In the genomic region with DNA sequence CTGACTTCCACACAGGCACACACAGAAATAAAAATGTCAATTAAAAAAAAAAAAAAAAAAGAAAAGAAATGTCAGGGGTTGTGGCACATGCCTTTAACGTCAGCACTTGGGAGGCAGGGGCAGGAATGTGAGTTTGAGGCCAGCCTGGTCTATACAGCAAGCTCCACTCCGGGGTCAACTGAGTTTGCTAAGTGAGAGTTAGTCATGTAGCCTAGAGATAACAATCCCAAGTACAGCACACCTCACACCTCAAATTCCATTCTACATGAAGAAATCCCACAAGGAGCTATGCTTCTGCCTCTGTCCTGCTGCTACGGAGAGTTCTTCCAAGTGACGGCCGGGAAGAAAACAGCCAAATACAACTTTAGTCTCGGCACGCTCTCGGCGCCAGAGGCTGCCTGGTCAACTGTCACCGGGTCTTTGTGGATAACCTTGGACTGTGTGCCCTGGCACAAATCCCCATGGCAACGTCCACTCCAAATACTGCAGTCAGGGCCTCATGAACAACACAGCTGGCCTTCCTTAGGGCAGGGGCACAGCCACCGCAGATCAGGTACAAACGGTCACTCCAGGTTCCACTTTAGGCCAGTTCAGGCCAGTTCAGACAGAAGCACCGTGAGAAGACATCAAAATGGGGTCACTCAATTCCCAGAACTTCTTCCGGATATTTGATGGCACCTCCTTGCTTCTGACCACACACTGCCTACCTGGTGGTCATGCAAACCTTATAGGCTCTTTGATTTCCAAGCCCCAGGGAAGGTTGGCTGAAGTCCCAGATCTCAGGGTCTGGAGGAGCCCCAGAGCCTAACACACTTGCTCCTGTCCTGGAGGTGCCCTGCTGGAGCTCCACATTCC, we compare ENCODE assay signal across 9 mouse cellular contexts. TPM values are rescaled to one million over a fixed set of nuclear protein-coding genes. Genes with fewer than 3 reads are reported as not detected.
DNase-seq lines count a peak whose midpoint lies in the region; ATAC-seq and TF ChIP-seq lines count a peak whose summit lies in the region.
"Had no signal": no experiment of that assay in that cellular context is flagged by ENCODE, and none has a peak within 500 bp of the region (broad histone marks: within the 10 kb centered on the region; RNA-seq: fewer than 3 reads in every experiment).

No protein-coding gene starts in this region.

- TF ChIP-seq CTCF in heart, adult 2 months (IDR thresholded peaks at IDR 0.05) = no peak
- TF ChIP-seq CTCF in liver, embryonic 14.5 days (IDR thresholded peaks at IDR 0.05; ENCODE audit: low read depth) = no peak

- no peak for TF ChIP-seq POLR2A in heart, adult 2 months (IDR thresholded peaks at IDR 0.05; ENCODE audit: insufficient read depth, low read depth, low read length)

- TF ChIP-seq EP300 in heart, adult 2 months (IDR thresholded peaks at IDR 0.05; ENCODE audit: insufficient read depth, low read depth, low read length) = no peak
- TF ChIP-seq EP300 in liver, embryonic 14.5 days (IDR thresholded peaks at IDR 0.05; ENCODE audit: low read depth) = no peak

- H3K9ac ChIP-seq in heart, adult 2 months (ENCODE audit: low read depth, low read length) = peak overlapping the region; percentile 51
- H3K9ac ChIP-seq in hindbrain, embryonic 11.5 days (ENCODE audit: low read depth, low read length) = no peak overlapping the region
- H3K9ac ChIP-seq in liver, embryonic 14.5 days (replicated peaks) = no peak overlapping the region
- H3K9ac ChIP-seq: limb, embryonic 12.5 days had no signal

- H3K4me3 ChIP-seq in heart, adult 2 months = no peak overlapping the region
- H3K4me3 ChIP-seq in hindbrain, embryonic 11.5 days (ENCODE audit: low read depth, low read length) = no peak overlapping the region
- H3K4me3 ChIP-seq in liver, embryonic 14.5 days (ENCODE audit: insufficient read depth in 1 of 2, low read depth in 2 of 2, low read length in 2 of 2) = no peak overlapping the region
- H3K4me3 ChIP-seq: limb, embryonic 12.5 days had no signal

- no peak for ATAC-seq in hindbrain, embryonic 11.5 days (ENCODE audit: low FRiP score)
- no peak for ATAC-seq in liver, embryonic 14.5 days (ENCODE audit: insufficient read depth)

- intact Hi-C loops in heart, adult 2 months (cut with DNase I) = no loop called here

- no peaks in the 10 kb centered on the region for H3K9me3 ChIP-seq in hindbrain, embryonic 11.5 days (ENCODE audit: control insufficient read depth, low read length)
- no peaks in the 10 kb centered on the region for H3K9me3 ChIP-seq in liver, embryonic 14.5 days (ENCODE audit: control insufficient read depth, low read length)
- H3K9me3 ChIP-seq: limb, embryonic 12.5 days had no signal

- no peaks in the 10 kb centered on the region for H3K27me3 ChIP-seq in heart, adult 2 months (ENCODE audit: control insufficient read depth, insufficient read depth, low read length)
- no peaks in the 10 kb centered on the region for H3K27me3 ChIP-seq in hindbrain, embryonic 11.5 days (ENCODE audit: control insufficient read depth, insufficient read depth, low read length)
- no peaks in the 10 kb centered on the region for H3K27me3 ChIP-seq in liver, embryonic 14.5 days (ENCODE audit: control insufficient read depth, insufficient read depth, low read length)
- H3K27me3 ChIP-seq: limb, embryonic 12.5 days had no signal

- DNase-seq in heart, adult 2 months = peak in 1 of 2 experiments; percentile 72
- DNase-seq in heart, adult 8-10 months (ENCODE audit: low spot score) = no peak
- peak; percentile 57 for DNase-seq in cerebellum, adult 9-10 months
- DNase-seq in hindbrain, embryonic 11.5 days (ENCODE audit: low spot score) = no peak
- no peak for DNase-seq in liver, embryonic 14.5 days (ENCODE audit: low read depth in 3 of 3, low spot score in 3 of 3)
- no peak for DNase-seq in ovary, adult 18-20 months (ENCODE audit: low spot score)
- DNase-seq in frontal cortex, postnatal 10 days (ENCODE audit: low spot score in 2 of 2) = no peak
- no peak for DNase-seq in thymus, adult 18-20 months

- 0 out of 2 replicates have a peak overlapping the region, but pooled peaks have one; percentile 1 for H3K4me2 ChIP-seq in hindbrain, embryonic 11.5 days (replicated peaks; ENCODE audit: low read depth, low read length)
- 0 out of 2 replicates have a peak overlapping the region, but pooled peaks have one; percentile 16 for H3K4me2 ChIP-seq in liver, embryonic 14.5 days (ENCODE audit: low read depth)
- H3K4me2 ChIP-seq: limb, embryonic 12.5 days had no signal

- H3K36me3 ChIP-seq in heart, adult 2 months (ENCODE audit: control insufficient read depth, insufficient read depth, low read length) = peaks cover 10% of the 10 kb centered on the region
- H3K36me3 ChIP-seq in hindbrain, embryonic 11.5 days (ENCODE audit: control insufficient read depth, insufficient read depth, low read length) = no peaks in the 10 kb centered on the region
- no peaks in the 10 kb centered on the region; the same call in none of the 2 replicates for H3K36me3 ChIP-seq in liver, embryonic 14.5 days (replicated peaks; ENCODE audit: control insufficient read depth, insufficient read depth, low read depth)

- peaks cover 4% of the 10 kb centered on the region for H3K79me2 ChIP-seq in heart, adult 2 months (replicated peaks; ENCODE audit: control insufficient read depth, insufficient read depth, low read length)

- H3K27ac ChIP-seq in heart, adult 2 months = peak overlapping the region; percentile 82
- H3K27ac ChIP-seq in hindbrain, embryonic 11.5 days (ENCODE audit: low read depth, low read length) = peak overlapping the region; percentile 76; the same call in 1 of the 2 replicates
- H3K27ac ChIP-seq in liver, embryonic 14.5 days = no peak overlapping the region
- H3K27ac ChIP-seq: limb, embryonic 12.5 days had no signal

- H3K4me1 ChIP-seq in heart, adult 2 months (ENCODE audit: control insufficient read depth, insufficient read depth, low read length) = peaks cover 45% of the 10 kb centered on the region
- H3K4me1 ChIP-seq in hindbrain, embryonic 11.5 days (replicated peaks; ENCODE audit: control insufficient read depth, insufficient read depth, low read length) = peaks cover 22% of the 10 kb centered on the region
- H3K4me1 ChIP-seq in liver, embryonic 14.5 days (replicated peaks; ENCODE audit: control insufficient read depth in 2 of 2, insufficient read depth in 2 of 2, low read length in 1 of 2) = peaks cover 40 to 75% of the 10 kb centered on the region in 2 experiments

- 61% methylated on average over 15 of the region's 15 CpGs for WGBS in heart, adult 2 months
- WGBS in hindbrain, embryonic 11.5 days = 88% methylated on average over 15 of the region's 15 CpGs
- 80% methylated on average over 15 of the region's 15 CpGs for WGBS in liver, embryonic 14.5 days (ENCODE audit: insufficient replicate concordance)

RNA-seq across cellular contexts. Expression of a gene that starts 6.3 kb away (rescaled TPM):
- total RNA-seq in heart, adult 2 months (2021) = 10 to 100 TPM; 16.0 to 16.7 TPM
- polyA plus RNA-seq in heart, adult 2 months (2012; rRNA removed) = 22.7 and 29.4 TPM in 2 replicates
- total RNA-seq in heart, adult 8-10 months (2022) = 10 to 100 TPM; 13.7 to 24.0 (median 16.5) TPM
- 38.3 and 48.8 TPM in 2 replicates for polyA plus RNA-seq in hindbrain, embryonic 11.5 days (2014; fragmentation: Nextera tagmentation; extraction: Ambion mirVana)
- 11.3 and 11.5 TPM in 2 replicates for polyA plus RNA-seq in liver, embryonic 14.5 days (2012; rRNA removed)
- polyA plus RNA-seq in liver, embryonic 14.5 days (2014; fragmentation: Nextera tagmentation; extraction: Ambion mirVana) = 8.8 and 12.6 TPM in 2 replicates

RNA-seq across cellular contexts. Expression of a gene that starts 52.4 kb away (rescaled TPM):
- 10 to 100 TPM; 16.3 to 16.7 TPM for total RNA-seq in heart, adult 2 months (2021)
- polyA plus RNA-seq in heart, adult 2 months (2012; rRNA removed) = 7.0 and 7.9 TPM in 2 replicates
- 10 to 100 TPM; 11.5 to 15.5 (median 13.7) TPM for total RNA-seq in heart, adult 8-10 months (2022)
- 6.0 and 9.7 TPM in 2 replicates for polyA plus RNA-seq in hindbrain, embryonic 11.5 days (2014; fragmentation: Nextera tagmentation; extraction: Ambion mirVana)
- polyA plus RNA-seq in liver, embryonic 14.5 days (2012; rRNA removed) = 6.4 and 7.6 TPM in 2 replicates
- polyA plus RNA-seq in liver, embryonic 14.5 days (2014; fragmentation: Nextera tagmentation; extraction: Ambion mirVana) = 6.2 and 7.2 TPM in 2 replicates
